Mouse (Mus musculus) cerebellum, postnatal 25 days (tissue): ENCODE measurements at regions not wholly inside any gene's neighbourhood (a gene's known extent, or its start where the extent isn't known, plus 50 kb on each side); places are given as distances from the start of the nearest gene placed in this dataset.

Experiments
- DNase-seq, 2 experiments: peaks; one replicate each; pipeline ENCODE4 v3.0.0; 2021; ENCODE audit warnings: mixed read lengths in 2 of 2

GRCm38 (mm10) chr9:50395543-50395942, 50.8 kb upstream of the Rpl10-ps3 start:
- no peak for DNase-seq

GRCm38 (mm10) chr9:50396051-50396450, 51.3 kb upstream of the Rpl10-ps3 start:
- no peak for DNase-seq

DNA sequence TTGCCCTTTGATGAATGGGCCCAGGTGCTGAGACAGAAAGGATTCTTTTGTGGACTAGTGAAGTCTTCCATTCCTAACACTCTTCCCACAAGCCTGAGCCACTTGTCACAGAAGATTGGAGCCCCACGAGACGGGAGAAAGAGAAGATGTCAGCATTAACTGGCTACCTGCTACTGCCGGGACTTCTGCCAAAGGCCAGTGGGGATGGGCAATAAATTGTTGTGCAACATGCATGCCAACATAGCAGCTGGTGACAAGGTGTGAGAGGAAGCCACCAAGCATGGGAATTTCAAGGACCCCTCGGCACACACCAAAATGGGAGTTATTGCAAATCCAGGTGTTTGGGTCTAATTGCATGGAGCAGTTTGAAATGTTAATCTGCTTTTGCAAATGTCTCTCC, 63.6 kb upstream of the Rpl10-ps3 start:
- peak; percentile 16 to 44 for DNase-seq

- no peak for DNase-seq
Observed at GRCm38 (mm10) chr9:50408845-50409244, 64.1 kb upstream of the Rpl10-ps3 start.

DNA sequence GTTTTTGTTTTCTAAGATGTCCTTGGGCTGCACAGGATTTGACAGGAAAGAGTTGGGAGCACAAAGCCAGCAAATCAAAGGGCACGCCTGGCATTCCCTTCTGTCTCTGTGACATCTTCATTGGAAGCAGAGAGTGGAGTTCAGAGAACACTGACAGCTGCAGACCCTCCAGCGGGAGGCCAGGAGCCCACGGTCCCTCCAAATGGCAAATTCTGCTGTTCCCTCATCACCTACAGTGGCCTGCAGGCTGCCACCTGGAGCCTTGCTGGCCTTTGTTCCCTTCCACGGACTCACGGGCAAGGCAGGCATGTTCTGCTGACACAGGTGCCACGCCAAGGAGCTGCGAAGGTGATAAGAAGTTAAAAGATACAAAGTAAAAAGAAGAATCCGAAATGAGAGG, 68.2 kb upstream of the Rpl10-ps3 start:
- peak; percentile 12 to 24 for DNase-seq

DNA sequence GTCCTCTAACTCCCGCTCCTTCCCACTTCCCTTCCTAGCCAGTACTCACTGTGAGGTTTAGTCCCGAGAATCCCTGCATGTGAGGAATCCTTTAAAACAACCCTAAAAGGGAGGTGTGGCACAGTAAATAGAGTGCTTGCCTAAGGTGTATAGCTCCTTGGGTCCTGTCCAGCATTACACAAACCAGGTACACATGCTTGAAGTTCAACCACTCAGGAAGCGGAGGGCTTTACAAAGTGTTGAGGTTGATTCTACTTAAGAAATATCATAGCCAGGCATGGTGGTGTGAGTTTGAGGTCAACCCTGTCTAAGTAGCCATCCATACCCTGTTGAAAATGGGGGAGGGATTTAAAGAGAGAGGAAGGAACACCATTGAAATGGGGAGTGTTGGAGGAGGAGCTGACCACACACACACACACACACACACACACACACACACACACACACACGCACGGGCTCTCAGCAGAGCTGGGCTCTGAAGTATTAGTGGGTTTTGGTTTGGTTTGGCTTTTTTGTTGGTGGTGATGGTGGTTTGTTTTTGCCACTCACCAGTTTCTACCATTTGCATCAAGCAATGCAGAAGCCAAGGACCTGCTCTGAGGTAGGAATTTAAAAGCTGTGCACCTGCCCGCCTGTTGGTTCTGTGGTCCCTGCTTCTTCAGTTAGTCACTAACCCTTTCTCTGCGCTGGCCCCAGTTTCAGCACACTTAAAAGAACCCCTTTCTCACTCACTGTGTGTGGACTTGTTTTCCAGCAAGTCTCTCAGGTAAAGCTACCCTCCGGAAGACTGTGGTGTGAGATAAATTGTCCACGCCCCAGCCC, 69.0 kb upstream of the Rpl10-ps3 start:
- no peak for DNase-seq

GRCm38 (mm10) chr9:50414796-50415340, 70.1 kb upstream of the Rpl10-ps3 start:
- peak; percentile 30 to 55 for DNase-seq

GRCm38 (mm10) chr9:50416677-50417076, 71.9 kb upstream of the Rpl10-ps3 start:
- DNase-seq, result no peak

DNA sequence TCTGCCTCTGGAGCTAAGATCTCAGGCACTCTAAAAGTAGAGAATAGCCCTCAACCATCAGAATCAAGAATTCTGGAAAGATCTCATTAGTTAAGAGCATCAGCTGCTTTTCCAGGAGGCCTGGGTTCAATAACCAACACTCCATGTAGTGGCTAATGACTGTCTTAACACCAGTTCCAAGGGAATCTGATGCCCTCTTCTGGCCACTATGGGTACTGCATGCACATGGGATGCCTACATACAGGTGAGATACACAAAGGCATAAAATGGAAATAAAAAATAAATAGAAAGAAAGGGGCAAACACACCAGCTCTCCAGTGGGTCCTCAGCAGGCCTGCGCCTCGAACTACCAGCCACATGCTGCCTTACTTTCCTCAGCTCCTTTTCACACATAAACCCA, 73.3 kb upstream of the Plet1 start:
- DNase-seq, result peak in 1 of 2 experiments; percentile 27

GRCm38 (mm10) chr9:50421572-50422285, 72.6 kb upstream of the Plet1 start:
- peak; percentile 50 to 68 for DNase-seq

DNA sequence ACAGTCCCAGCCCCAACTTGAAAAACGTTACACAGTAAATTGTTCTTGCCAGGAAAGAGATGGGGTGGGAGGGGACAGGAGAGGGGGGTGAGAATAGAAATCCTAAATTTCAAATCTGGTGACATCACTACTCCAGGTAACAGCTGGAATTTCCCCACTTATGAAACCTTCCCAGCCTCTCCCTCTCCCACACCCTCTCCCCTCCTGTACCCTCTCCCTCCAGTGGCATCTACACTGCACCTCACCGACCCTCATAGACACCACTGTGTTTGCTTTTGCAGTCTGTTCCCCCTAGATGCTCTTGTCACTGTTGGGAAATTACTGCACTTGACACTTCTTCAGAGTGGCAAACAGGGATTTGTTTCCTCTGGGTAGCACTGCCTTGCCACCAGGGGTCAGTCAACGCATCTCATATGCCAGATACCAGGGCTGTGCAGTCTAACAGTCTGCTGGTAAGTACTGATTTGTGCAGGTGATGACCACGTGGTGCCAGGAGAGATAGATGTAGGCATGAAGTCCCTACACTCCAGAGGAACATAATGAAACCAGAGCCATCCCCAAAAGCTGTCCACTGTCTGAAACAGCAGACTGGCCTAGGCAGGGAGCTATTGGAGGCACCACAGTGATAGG, 68.3 kb upstream of the Plet1 start:
- no peak for DNase-seq

DNA sequence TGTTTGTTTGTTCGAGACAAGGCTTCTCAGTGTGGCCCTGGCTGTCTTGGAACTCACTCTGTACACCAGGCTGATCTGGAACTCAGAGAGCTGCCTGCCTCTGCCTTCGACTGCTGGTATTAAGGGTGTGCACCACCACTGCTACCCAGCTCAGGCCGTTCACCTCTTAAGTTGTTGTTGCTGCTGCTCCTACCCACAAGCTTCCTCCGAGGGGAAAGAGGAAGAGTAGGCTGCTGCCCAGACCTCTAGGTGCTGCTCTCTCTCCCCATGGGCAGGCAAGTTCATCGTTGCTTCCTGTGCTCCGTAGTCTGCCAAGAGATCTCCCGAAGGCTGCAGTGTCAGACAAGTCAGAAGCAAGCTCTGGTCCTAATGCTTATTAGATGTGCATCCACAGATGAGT, 64.2 kb upstream of the Plet1 start:
- DNase-seq, result no peak

DNA sequence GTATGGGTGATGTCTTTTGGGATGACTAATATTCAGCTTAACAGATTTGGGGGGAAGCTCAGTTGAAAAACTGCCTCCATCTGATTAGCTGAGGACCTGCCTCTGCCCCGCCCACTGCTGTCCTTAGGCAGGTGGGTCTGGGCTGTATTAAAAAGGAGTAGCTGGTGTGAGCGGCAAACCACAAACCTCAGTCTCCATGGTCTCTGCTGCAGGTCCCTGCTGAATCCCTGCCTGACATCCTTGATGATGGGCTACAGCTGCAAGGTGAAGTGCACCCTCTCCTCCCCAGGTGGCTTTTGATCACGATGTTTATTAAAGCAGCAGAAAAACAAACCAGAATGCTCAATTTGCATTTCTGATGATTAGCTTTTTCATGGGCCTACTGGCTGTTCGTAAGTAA, 60.8 kb upstream of the Plet1 start:
- no peak for DNase-seq

DNA sequence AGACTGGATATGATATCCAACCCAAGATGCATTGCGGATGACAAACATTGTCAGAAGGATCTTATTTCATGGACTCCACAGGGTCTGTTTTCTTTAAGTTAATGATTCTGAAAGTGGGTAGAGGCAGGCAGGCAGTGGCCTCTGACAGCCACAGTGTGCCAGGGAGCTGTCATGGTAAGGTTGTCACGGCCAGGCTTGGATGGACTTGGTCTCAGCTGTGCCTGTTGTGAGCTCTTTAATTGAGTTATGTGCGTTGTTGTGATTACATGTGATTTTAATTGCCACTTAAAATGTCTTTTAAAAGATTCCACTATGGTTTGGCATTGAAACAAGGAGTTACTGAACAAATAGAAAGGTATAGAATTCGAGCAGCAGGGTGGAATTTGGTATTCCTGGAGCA, 60.3 kb upstream of the Plet1 start:
- no peak for DNase-seq

DNA sequence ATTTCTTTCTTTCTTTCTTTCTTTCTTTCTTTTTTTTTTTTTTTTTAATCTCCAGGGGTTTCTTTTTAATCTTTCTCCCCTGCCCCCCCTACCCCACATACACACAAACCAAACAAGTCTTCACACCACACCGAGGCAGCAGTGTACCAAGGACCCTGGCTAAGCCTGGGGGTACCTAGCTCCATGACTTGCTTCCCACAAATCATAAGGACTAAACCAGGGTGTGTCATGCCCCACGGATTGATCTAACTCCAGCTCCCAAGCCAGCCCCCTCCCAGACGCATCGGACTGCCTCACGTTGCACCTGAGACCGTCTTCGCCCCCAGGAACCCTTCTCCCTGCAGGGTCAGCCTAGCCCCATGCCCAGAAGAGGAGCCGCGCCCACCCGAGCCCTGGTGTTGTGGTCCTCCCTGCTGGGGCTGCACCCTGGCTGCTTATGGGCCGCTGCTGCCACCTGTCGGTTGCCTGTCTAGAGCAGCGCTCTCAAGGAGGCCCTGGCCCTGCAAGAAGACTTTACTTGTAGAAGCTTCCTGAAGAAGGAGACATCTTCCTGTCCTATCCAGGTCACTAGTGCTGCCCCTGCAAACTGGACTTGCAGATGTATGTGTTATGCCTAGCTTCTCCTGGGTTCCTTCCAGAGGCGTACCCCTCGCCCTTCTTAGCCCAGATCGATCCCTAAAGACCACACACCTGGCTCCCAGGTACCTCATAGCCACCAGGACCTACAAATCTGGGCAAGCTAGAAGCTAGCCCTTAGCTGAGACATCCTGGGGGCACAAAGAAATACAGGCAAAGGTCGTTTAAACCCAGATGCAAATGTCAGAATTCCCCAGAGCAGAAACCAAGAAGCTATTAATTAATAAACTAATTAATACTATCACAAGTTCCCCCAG, 56.2 kb upstream of the Plet1 start:
- peak; percentile 81 to 89 for DNase-seq

GRCm38 (mm10) chr9:50438738-50439137, 55.6 kb upstream of the Plet1 start:
- no peak for DNase-seq

- no peak for DNase-seq
Observed at GRCm38 (mm10) chr9:50440222-50440621, 54.1 kb upstream of the Plet1 start.

DNA sequence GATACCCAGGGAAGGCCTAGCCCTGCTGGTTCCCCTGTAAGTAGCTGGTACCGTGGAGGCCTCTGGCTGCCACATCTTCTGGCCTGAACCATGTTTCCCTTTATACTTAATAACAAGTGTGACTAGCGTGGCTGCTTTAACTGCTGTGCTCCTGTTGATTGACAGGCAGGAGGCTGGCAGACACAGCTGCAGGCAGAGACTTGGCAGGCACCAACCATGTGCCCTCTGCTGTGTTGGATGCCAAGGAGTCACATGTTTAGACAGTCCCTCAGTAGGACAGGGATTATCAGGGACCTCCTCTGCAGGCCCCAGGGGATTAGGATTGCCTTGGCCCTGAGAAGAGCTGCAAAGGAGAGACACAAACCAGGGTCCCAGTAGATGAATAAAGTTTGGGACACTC, 53.6 kb upstream of the Plet1 start:
- no peak for DNase-seq

DNA sequence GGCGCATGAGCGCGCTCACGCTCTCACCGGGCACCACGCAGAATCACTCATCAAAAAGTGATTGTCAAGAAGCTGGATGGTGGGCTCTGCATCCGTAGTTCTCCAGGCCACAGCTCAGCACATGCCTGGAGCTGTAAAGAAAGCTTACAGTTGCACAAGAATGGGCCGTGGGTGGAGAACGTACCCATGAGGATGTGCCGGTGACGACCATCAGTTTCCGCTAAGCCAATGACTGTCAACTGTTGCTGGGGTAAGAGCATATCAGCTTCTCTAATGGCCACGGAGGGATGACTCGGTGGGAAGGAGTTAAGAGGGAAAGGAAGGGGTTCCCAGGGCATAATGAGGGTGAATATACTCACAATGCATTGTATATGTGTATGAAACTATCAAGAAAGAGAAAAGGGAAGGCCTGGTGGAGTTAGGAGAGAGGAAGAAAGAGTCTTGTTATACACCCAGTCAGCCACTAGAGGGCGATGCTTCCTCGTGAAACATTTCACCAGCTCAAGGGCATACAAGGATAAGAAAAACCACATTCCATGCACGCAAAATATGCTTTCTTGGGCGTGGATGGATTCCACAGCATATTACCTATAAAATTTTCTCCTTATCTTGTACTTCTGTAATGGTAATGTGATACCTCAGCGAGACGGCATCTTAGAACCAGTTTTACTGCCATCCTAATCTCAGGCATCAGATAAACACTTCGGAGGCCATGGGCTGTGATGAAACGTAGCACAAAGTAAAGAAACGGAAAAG, 50.4 kb upstream of the Plet1 start:
- DNase-seq, result peak; percentile 65 to 78
